Mouse (Mus musculus): ENCODE results near the gene Cemip.

The Cemip gene

DNA sequence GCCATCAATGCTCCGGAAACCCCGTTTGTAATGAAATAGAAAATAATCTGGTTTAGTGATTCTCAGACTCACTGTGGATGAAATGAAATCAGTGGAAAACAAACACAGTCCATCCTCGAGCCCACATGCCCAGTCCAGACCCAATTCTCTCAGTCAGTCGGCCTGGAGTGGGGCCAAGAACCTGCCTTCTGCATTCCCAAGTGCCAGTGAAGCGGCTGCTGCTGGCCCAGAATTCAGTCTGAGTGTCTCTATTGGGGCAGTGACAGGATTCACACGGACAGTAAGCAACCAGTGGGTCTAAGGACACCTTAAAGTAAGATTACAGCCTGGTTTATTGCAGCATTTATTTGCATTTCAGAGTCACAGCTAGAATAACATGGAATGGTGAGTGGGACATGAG is 10.2 kb upstream of the Cemip start:
- DNase-seq (ENCODE audit: low spot score in 2 of 2) = no peak

DNA sequence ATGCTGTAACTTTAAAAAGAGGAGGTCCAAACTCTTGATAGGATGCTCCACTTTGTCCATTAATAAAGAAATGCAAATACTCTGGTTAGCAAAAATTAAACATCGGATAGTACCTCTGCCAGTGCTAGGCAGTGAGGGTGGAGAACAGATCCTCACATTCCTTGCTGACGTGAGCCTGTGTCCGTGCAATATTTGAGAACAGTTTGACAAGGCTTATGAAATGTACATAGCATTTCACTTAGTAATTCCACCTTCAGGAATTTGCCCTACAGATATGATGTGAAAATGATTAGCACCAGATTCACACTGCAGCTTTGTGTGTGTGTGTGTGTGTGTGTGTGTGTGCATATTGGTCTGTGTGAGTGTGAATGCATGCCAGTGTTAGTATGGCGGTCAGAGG is 4.5 kb upstream of the Cemip start:
- no peak for DNase-seq (ENCODE audit: low spot score in 2 of 2)

DNA sequence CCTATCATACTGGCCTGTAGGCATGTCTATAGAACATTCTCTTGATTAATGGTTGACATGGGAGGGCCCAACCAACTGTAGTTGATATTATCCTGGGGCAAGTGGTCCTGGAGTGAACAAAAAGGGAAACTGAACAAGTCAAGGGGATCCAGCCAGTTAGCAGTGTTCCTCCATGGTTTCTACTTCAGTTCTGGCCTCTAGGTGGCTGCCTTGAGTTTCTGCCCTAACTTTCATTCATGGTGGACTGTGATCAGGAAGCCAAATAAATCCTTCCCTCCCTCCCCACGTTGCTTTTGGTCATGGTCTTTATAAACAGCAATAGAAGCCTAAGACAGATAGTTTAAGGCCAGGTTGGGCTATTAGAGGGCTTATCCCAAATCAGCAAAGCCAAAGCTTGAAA is 3.5 kb upstream of the Cemip start:
- DNase-seq (ENCODE audit: low spot score in 2 of 2) = no peak

DNA sequence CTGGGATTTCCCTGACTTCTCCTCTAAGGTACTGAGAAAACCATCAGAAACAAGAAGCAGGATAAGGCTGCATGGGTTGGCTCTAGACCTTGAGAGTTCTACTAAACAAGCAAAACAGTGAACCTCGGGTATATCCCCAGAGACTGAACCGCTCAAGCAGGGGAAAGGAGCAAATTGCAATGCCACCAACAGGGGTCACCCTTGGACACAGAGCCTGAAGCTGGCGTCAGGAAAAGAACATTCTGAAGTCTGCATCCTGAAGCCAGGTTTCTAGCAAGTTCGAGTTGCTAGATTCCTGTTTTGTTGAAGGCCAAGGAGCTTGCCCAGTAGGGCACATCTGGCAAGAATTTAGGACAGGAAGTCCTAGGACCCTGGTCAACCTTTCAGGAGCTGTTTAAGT is 2.7 kb upstream of the Cemip start:
- peak; percentile 55 to 59 for DNase-seq (ENCODE audit: low spot score in 2 of 2)

DNA sequence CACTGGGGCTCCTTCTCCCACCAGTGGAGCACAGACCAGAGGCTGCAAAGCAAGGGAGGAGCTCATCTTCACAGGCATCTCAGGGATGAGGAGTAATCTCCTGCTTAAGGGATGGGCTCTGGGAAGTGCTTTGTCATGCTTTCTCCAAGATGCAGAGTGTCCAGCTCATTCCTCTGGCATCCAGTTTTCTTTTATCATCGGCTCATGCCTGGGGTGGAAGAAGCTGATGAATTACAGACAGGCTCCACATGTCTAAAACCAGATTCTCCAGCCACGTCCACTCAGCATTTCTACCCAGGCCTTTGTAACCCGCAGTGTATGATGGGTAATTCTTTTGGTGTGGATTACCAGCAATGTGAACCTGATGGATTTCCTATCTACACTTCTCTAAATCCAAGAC is 1.9 kb upstream of the Cemip start:
- DNase-seq (ENCODE audit: low spot score in 2 of 2) = no peak

DNA sequence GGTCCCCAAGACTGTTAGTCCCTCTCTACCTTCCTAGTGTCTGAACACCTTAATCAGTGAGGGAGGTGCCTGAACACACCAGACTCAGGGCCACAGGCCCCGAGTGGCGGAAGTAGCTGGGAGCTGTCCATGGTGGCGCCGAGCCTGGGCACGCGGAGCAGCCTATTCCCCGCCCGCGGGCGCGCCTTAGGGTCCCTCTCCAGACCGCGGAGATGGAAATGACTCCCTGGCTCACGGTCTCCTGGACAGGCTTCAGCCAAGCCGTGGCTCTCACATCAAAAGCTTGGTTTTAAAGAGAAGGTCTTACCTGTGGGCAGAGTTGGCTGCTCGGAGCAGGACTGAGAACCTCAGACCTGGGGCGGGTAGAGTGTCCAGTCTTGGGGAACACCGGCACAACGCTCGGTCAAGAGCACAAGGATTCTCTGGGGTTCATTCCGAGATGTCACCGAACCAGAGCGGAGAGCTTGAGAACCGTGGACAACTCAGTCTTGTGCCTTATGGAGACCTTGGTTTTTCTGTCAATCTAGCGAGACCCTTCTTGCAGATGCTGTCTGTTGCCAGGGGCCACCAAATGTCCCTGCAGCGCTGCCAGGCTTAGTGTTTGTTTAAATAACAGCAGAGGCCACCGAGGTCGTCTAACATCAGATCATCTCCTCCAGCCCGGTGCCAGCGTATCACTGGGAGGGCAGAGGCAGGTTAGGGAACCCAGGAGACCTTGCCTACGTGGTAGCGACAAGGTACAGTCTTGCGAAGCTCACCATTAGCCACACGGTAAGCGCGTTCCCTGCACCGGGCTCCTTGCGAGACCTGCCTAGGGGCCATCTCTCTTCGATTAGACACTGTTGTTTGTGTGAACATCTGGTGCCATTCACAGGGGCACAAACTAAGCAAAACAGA is 1.0 kb downstream of the Cemip start:
- peak; percentile 8 to 15 for DNase-seq (ENCODE audit: low spot score in 2 of 2)

DNA sequence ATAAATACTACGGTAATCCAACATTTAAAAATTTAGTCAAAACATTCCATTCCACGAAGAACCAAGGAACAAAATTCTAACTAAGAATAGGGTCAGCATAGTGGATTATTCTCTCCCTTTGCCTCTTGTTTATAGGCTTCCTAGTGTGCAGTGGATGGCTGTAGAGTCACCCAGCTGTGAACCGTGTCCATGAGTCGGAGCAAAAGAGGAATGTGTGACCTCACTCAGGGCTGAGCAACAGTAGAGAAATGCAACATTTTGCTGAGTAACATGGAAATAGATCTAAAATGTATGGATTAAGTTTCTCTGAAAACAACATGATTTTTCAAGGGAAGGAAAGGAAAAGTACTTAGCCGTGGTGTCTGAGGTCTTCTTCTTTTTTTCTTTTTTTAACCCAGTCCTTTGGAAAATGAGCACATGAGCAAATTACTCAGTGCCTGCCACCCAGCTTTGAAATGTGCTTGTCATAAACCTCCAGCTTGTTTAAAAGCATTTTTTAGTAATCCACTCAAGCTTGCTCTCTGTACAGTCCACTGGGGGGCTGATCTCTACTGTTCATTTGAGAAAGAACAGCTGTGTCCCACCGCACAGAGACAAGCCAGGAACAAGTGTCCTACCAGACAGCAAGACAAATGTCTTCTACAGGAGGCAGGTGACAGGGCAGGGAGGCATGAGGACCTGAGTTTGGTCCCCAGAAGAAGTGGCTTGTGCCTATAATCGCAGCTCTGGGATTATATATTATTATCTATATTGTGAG is 8.9 kb downstream of the Cemip start:
- no peak for DNase-seq (ENCODE audit: low spot score in 2 of 2)

DNA sequence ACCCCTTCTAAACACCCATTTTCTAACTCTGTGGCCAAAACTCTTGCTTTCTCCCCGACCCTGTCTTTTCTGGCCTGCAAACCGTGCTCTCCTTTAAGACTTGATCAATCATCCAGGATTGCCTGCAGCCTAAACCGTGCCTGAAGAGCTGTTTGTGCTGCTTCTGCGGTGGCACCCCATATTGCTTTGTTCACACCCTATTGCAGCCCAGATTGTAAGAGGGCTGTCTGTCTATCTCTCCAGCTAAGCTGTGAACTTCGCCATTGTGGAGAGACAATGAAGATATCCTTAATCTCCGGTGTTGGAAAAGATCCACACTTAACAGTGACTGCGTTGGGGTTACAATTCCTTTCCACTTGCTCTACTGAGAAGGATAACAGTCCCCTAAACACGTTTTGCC is 12.0 kb downstream of the Cemip start:
- no peak for DNase-seq (ENCODE audit: low spot score in 2 of 2)

DNA sequence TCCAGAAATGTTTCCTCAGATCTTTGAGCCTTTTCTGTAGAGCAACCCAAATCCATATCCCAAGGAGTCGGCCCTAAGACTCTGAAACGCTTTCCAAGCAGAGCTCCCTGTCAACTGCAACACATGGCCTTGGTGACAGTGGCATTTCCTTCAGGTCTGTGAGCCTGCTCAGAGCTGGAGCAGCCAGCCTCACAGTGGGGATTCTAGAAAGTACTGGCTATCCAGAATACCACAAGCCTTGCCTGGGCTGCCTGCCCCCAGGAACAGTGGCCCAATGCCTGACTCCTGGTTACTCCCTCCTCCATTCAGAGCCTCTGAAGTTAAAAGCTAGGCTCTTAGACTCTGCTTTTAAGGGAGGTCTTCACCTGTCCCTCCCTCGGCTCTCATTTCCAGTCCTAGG is 12.4 kb downstream of the Cemip start:
- DNase-seq (ENCODE audit: low spot score in 2 of 2) = no peak

DNA sequence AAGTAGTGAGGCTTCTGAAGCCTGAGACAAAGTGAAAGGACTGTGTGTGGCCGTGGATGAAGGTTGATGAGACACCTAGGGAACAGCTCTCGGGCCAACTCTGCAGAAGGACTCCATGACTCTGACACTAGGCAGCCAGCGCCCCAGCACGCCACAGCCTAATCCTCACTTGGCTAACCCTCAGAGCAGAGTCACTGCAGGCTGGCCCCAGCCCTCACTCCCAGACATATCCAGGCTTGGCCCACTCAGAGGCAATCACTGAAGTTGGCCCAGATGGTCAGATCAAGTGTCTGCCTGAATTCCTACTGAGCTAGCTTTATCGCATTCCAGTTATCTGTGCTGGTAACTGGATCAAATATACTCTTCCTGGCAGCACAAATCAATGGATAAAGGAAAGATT is 17.4 kb downstream of the Cemip start:
- no peak for DNase-seq (ENCODE audit: low spot score in 2 of 2)

DNA sequence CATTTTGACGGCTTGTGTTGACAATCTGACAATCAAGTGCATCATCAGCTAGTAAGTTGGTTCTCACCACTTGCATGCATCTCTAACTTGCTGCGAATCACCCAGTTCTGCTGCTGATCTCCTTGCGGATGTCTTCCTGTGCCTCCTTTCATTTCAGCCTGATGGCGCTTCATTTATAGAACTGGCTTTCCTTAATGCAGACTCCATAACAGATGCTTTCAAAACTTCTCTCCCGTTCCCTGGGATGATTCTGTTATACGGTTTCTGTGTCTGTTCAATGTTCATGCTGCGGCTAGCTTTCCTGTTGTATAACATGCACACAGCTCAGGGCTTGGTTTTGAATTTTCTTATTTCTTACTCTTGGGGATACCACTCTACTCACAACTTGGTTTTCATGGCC is 26.5 kb downstream of the Cemip start:
- DNase-seq (ENCODE audit: low spot score in 2 of 2) = no peak

DNA sequence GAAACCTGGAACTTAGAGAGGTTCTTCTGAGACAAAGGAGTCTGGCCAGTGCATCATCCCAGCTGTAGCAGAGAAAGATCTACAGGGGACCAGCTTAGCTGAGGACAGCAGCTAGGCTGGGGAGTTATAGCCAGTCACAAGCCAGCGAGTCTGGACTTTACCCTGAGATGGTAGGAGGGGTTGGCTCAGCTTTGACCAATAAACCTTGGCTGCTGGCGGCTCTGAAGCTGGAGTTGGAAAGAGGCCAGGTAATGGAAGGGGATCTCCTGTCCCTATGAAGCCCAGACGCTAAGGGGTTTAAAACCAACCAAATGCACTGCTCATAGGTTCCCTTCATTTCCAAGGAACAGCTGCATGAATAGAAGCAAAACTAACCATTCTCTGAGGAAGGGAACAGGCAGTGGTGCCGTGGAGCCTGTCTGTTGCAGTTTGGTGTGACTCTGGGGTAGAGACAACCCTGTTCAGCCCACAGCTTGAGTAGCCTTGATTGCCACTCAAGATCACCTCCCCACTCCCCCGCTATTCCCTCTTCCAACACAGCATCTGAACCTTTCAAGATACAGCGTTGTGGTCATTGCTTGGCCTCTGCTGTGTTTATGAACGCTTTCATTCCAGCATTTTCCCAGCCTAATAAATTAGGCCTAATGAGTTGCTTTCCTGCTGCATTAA is 30.2 kb downstream of the Cemip start:
- DNase-seq (ENCODE audit: low spot score in 2 of 2) = no peak

DNA sequence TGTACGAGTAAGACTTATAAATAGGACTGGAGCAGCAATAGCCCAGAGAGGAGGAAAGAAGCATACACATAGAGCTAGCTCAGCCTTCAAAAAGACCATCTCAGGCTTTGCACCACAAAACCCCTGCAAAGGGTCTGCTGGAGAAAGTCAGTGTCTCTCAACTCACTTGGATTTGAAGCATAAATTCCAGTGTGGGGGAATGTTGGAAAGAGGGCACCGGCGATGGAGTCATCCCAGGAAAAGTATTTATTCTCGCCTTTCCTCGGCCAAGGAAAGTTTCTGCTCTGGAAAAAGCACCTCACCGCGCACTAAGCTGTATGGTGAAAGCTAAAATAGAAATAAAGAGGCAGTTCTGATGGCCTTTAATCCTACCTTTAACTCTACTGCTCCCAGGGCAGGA is 32.4 kb downstream of the Cemip start:
- DNase-seq (ENCODE audit: low spot score in 2 of 2) = no peak

DNA sequence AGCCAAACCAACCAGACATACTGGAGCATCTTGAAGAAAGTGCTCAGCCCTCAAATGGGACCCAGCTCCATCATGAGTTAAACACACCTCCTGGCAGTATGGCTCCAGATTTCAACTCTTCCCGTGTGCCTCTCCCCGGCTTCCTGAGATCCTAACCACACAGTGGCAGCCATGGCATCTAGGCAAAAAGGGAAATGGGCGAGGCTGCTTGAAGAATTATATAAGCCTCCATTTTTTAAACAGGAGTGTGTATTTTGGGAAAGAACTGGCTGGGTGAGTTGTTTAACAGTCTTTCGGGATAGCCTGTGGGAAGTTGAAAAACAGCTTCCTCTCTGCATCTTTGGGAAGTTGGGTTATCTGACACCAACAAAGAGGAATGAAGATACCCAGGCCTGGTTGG is 34.9 kb downstream of the Cemip start:
- no peak for DNase-seq (ENCODE audit: low spot score in 2 of 2)

DNA sequence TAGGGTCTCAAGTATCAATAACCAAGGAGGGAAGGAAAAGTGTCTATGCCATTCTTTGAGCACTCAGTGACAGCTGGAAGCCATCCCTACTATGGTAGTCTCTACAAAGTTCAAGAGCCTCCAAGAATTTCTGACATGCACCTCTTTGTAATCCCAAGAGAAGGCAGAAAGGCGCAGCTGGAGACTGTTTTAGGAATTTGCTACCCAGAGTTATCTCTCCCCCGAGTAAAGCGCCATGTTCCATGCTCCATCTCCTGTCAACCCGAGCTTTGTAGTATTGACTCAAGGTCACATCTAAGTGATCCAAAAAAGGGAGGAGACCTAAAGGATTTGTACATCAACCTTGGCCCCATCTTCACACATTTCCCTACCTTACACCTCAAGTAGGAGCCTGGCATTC is 40.8 kb downstream of the Cemip start:
- DNase-seq (ENCODE audit: low spot score in 2 of 2) = no peak

DNA sequence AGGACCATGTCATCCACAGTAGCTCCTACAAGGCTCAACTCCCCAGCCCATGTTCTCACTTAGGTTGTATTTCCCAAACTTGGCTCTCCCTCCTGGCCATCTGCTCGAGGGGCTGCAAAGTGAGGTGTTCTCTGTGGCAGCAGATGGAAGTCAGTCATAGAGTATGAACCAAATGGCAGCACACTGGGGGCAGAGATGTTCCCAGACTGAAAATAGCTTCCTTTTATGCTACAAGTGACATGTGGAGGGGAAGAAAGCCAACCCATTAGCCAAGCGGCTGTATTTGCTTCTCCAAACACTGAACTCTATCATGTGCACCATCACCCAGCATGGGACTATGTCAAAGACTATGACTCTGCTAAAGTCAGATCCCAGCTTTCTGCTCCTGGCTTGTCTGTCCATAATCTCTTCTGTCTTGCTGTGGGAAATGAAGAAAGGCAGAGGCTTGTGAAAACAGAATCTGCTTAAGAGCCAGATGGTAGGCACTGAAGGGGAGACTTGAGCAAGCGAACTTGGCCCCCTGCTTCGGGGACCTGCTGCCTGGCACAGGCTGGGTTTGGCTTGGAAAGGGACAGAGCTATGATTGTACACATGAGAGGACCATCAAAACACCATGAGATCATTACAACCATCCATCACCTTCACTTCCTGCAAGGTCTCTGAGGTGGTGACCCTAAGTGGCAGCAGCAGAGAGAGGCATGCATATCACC is 41.6 kb downstream of the Cemip start:
- DNase-seq (ENCODE audit: low spot score in 2 of 2) = no peak

DNA sequence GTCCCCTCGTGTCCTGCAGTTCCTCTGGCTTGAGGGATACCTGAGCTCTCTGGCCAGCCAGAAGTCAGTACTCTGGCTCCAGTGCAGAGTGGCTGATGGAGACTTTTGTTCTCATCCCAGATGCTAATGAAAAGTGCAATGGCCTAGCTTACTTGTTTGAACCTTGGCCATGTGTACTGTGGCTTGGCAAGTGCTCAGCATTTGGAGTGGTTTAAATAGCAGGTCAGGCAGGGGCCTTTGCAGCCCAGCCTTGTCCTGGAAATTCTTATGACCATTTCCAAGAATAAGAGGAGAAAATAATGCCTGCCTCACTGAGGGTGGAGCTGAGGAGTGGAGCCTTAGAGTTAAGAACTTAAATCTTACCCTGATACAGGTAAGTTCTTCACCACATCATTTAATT is 43.6 kb downstream of the Cemip start:
- no peak for DNase-seq (ENCODE audit: low spot score in 2 of 2)

DNA sequence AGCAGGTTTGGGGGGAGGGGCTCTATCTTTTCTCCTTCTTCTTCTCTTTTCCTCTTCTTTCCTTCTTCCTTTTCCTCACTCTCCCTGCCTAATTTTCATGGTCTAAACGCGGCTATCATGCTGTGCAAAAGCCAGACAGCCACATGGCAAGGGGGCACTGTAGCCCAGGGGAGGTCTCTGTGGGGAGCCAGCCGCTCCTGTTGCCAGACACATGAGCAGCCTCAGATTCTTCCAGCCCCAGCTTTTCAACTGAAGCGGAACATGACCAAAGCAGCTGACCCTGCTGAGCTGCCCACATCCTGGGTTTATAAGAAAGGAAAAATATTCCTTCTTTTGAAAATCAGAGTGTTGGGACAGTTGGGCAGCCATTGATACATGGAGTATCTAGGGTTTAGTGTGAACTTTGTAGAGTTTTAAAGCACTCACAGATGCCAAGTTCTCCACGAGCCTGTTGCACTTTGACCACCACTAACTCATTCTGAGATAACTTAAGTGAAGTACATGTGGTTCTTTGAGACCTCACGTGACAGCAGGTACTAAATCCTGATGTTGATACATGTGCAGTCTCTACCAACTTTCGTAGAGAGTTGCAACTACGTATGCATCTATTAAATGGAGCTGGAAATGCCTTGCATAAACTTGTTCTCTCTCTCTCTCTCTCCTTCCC is 46.3 kb downstream of the Cemip start:
- no peak for DNase-seq (ENCODE audit: low spot score in 2 of 2)

DNA sequence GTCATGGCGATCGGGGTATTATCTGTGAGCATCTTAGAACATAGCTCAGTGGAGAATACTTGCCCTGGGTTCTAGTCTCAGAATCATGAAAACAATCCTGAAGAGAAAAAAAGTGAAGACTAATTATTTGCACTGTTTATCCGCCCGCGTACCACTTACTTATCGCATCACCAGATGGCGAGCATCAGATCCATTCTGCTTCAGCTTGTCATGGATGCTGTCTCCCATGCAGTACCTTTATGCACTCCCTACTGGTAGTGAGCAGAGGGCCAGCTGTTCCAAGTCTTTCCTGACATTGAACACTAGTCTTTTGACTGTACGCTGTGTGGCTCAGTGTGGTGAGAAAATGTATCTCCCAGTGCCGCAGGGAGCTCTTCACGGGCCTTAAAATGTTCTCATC is 47.7 kb downstream of the Cemip start:
- DNase-seq (ENCODE audit: low spot score in 2 of 2) = no peak

DNA sequence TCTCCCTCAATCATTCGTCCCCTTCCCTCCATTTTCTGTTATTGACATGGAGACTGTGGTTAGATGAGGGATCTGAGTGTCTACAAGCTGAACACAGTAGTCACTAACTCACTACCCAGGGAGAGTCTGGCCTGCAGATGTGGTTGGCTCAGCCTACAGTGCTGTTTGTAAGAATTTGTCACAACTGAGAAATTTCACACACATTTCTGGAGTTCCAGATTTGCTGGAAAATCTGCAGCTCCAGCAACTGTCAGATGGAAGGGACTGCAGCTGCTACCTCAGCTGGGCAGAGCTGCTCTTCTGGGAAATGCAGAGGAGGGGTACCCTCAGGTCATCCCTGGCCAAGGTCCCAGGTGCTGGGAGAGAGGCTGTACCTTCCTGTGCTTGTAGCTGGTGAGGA is 53.5 kb downstream of the Cemip start:
- DNase-seq (ENCODE audit: low spot score in 2 of 2) = no peak

DNA sequence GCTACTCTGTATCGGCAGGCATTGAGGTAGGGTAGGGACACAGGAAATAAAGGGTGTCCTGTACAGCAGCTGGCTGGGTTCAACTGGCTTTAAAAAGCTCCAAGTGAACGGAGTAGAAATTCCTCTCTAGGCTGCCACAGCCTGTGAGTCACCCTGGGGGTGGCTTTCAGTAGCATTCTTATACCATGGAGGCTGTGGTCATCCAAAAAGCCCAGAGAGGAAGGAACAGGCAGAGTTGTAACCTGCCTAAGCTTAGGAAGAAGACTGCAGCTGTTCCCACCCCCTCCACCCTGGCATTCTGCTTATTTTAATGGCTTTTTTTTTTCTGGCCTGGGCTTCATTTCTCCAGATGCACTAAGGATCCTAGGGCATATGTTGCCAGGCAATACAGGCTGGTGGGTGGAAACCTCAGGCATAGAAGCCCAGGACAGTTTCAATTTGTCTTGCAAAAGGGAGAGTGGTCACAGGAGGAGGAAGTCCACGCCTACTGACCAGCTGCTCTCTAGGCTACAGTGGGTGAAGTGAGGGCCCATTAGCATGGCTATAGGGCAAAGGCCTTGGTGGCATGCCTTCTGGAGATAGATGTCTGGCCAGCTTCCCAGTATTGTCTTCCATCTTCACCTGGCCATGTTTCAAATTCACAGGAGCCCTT is 57.1 kb downstream of the Cemip start:
- DNase-seq (ENCODE audit: low spot score in 2 of 2) = no peak
